Mouse (Mus musculus): ENCODE data around the gene Creb1. TPM values are rescaled to one million over a fixed set of nuclear protein-coding genes. Genes with fewer than 3 reads are reported as not detected.

Creb1 gene
- 100 to 1,000 TPM; 117 to 132 TPM for total RNA-seq (2023)

GRCm38 (mm10) chr1:64532589-64533470, at the start of gene Creb1:
TSS of gene Creb1 (plus strand) at chr1:64532645.

GRCm38 (mm10) chr1:64616881-64617714, 84.7 kb downstream of the Creb1 start, which contains the start of gene Mettl21a:
TSS of gene Mettl21a (minus strand) at chr1:64617242.

Other genes with a start within 250 kb of the Creb1 start
- 1 to 10 TPM; 2.4 to 4.7 TPM for gene Mettl21a, start 84.6 kb downstream of the Creb1 start, total RNA-seq (2023)
- 1 to 10 TPM; 6.8 to 8.6 TPM for gene Ccnyl1, start 157.8 kb downstream of the Creb1 start, total RNA-seq (2023)
- 1 to 10 TPM; 4.7 to 4.8 TPM for gene Fzd5, start 205.1 kb downstream of the Creb1 start, total RNA-seq (2023)

Measured in T-cell, adult 66 days (primary cell).